In the genomic region with DNA sequence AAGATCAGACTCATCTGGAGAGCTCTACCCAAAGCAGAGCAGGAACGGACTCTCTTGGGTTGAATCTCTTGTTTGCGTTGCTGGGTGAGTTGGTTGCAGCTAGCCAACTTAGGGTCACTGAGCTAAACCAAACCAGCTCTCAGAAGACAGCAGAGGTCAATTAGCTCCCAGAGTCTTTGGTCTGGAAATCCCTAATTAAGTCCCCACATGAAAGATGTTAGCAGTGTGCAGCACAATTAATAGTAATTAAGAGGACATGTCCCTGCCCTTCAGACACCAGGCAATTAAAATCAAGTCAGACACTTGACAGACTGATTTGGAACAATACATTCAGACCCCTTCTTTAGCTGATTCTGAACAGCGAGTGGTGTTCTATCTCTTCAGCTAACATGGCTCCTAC, we compare ENCODE assay signal across 19 mouse cellular contexts. TPM values are rescaled to one million over a fixed set of nuclear protein-coding genes. Genes with fewer than 3 reads are reported as not detected.
"Had no signal": no experiment of that assay in that cellular context is flagged by ENCODE, and none has a peak within 500 bp of the region (broad histone marks: within the 10 kb centered on the region; RNA-seq: fewer than 3 reads in every experiment).

No protein-coding gene starts in this region.

- H3K27ac ChIP-seq: kidney, postnatal 0 days; left cerebral cortex, adult 2 months; liver, embryonic 13.5 days; macrophage; midbrain, embryonic 12.5 days; midbrain, embryonic 15.5 days; neural tube, embryonic 12.5 days; neural tube, embryonic 15.5 days had no signal

- ATAC-seq: midbrain, embryonic 15.5 days had no signal

- DNase-seq: kidney, adult 2 months; kidney, postnatal 36 days; layer of hippocampus, postnatal 36 days; liver, embryonic 13.5 days; lung, adult 2 months; thymus, adult 18-20 months; thymus, postnatal 36 days had no signal

- H3K9ac ChIP-seq: liver, embryonic 13.5 days; midbrain, embryonic 12.5 days; midbrain, embryonic 15.5 days; neural tube, embryonic 12.5 days; neural tube, embryonic 15.5 days had no signal

- H3K4me2 ChIP-seq: liver, embryonic 13.5 days; midbrain, embryonic 12.5 days; midbrain, embryonic 15.5 days; neural tube, embryonic 12.5 days; neural tube, embryonic 15.5 days had no signal

- H3K4me3 ChIP-seq: left cerebral cortex, adult 2 months; liver, embryonic 13.5 days; midbrain, embryonic 12.5 days; midbrain, embryonic 15.5 days; neural tube, embryonic 12.5 days; neural tube, embryonic 15.5 days had no signal

- H3K4me1 ChIP-seq: liver, embryonic 13.5 days; midbrain, embryonic 12.5 days; midbrain, embryonic 15.5 days; neural tube, embryonic 12.5 days; neural tube, embryonic 15.5 days had no signal

- H3K27me3 ChIP-seq: liver, embryonic 13.5 days; midbrain, embryonic 12.5 days; midbrain, embryonic 15.5 days; neural tube, embryonic 12.5 days; neural tube, embryonic 15.5 days had no signal

- H3K9me3 ChIP-seq: liver, embryonic 13.5 days; midbrain, embryonic 12.5 days; midbrain, embryonic 15.5 days; neural tube, embryonic 12.5 days; neural tube, embryonic 15.5 days had no signal

- H3K36me3 ChIP-seq: liver, embryonic 13.5 days; midbrain, embryonic 12.5 days; midbrain, embryonic 15.5 days; neural tube, embryonic 12.5 days; neural tube, embryonic 15.5 days had no signal

RNA-seq across cellular contexts. Expression of a gene that starts 21.6 kb away (rescaled TPM):
- total RNA-seq: liver, adult 2 months; megakaryocyte, adult 5-6 weeks had no signal
- polyA plus RNA-seq: kidney, adult 2 months; kidney, postnatal 0 days; liver, adult 2 months; liver, embryonic 13.5 days; liver, embryonic 16.5 days; lung, adult 2 months; macrophage; small intestine, adult 2 months; spleen, adult 2 months had no signal
